8 mouse cellular contexts compared by ENCODE assay signal in the genomic region with DNA sequence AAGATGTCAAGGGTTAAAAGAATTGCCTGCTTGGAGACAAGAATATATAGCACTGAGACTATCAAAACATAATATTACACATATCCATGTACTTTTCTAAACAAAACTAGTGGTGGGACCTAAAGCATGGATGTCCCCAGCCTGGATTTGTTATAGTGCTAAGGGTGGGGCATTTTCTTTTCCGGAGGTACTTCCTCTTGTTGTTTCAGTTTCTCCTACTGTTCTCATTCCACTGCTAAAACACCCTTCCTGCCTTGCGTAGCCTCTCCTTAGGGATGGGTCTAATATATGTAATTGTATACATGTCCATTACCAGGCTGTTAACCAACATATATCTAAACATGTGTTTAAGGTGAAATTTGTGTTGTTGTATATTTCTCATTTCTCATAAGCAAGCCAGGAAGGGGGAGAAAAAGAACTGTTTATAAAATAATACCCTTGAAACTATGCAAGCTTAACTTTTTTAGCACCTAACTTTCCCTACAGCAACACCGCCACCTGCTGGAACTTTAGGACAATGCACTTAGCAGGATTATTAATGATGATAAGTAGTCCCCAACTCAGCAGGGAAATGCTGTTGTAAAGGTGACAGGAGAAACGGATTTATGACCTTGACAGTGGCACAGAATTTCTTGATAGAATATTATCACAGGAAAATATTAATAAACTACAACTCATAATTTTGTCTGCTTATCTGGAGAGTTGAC. TPM values are rescaled to one million over a fixed set of nuclear protein-coding genes. Genes with fewer than 3 reads are reported as not detected.
A peak's percentile ranks its signal among the peaks of the same experiment; 100 is the strongest.
DNase-seq lines count a peak whose midpoint lies in the region; ATAC-seq and TF ChIP-seq lines count a peak whose summit lies in the region.

No protein-coding gene starts in this region.

- H3K4me3 ChIP-seq in testis, adult 2 months (ENCODE audit: control insufficient read depth, low read depth, low read length): no peak overlapping the region
- no peak overlapping the region for H3K4me3 ChIP-seq in embryonic facial prominence, embryonic 14.5 days (ENCODE audit: low read depth, low read length)
- no peak overlapping the region for H3K4me3 ChIP-seq in limb, embryonic 14.5 days (replicated peaks; ENCODE audit: low read length)

- 29% methylated on average over 4 of the region's 4 CpGs for WGBS in embryonic facial prominence, embryonic 14.5 days
- WGBS in limb, embryonic 14.5 days: 27% methylated on average over 4 of the region's 4 CpGs

- TF ChIP-seq CTCF in testis, adult 2 months (IDR thresholded peaks at IDR 0.05; ENCODE audit: control insufficient read depth, insufficient read depth, insufficient replicate concordance, low read depth, low read length): peak; percentile 39; the same call in 1 of the 2 replicates

- no peaks in the 10 kb centered on the region for H3K9me3 ChIP-seq in embryonic facial prominence, embryonic 14.5 days (ENCODE audit: control insufficient read depth, low read length)
- H3K9me3 ChIP-seq in limb, embryonic 14.5 days (ENCODE audit: control insufficient read depth, low read length): no peaks in the 10 kb centered on the region

- no peaks in the 10 kb centered on the region for H3K27me3 ChIP-seq in testis, adult 2 months (ENCODE audit: control insufficient read depth, insufficient read depth, low read length)
- H3K27me3 ChIP-seq in embryonic facial prominence, embryonic 14.5 days (replicated peaks; ENCODE audit: control insufficient read depth, insufficient read depth, low read length): no peaks in the 10 kb centered on the region
- H3K27me3 ChIP-seq in limb, embryonic 14.5 days (ENCODE audit: control insufficient read depth, insufficient read depth, low read length): no peaks in the 10 kb centered on the region

- peaks cover 8% of the 10 kb centered on the region; the same call in 1 of the 2 replicates for H3K4me1 ChIP-seq in testis, adult 2 months (ENCODE audit: control insufficient read depth, insufficient read depth, low read length)
- no peaks in the 10 kb centered on the region for H3K4me1 ChIP-seq in embryonic facial prominence, embryonic 14.5 days (ENCODE audit: control insufficient read depth, insufficient read depth, low read length)
- 0 out of 2 replicates have a peak, but pooled peaks cover 7% of the 10 kb centered on the region for H3K4me1 ChIP-seq in limb, embryonic 14.5 days (ENCODE audit: control insufficient read depth, insufficient read depth, low read length)

- no peak for DNase-seq in testis, postnatal 14 days (ENCODE audit: low spot score)
- DNase-seq in adrenal gland, postnatal 10 days: peak; percentile 78
- DNase-seq in embryonic facial prominence, embryonic 14.5 days (ENCODE audit: low spot score): peak; percentile 65
- peak; percentile 67 for DNase-seq in kidney, adult 9 months
- peak; percentile 71 for DNase-seq in limb, embryonic 14.5 days (ENCODE audit: low spot score)
- DNase-seq in ovary, postnatal 14 days (ENCODE audit: low spot score): peak; percentile 77
- DNase-seq in urinary bladder, postnatal 25 days (ENCODE audit: low spot score): peak; percentile 60

- no peak overlapping the region for H3K9ac ChIP-seq in embryonic facial prominence, embryonic 14.5 days (ENCODE audit: low read depth, low read length)
- H3K9ac ChIP-seq in limb, embryonic 14.5 days (ENCODE audit: low read depth, low read length, severe bottlenecking): no peak overlapping the region

- H3K4me2 ChIP-seq in embryonic facial prominence, embryonic 14.5 days (ENCODE audit: low read depth, low read length): no peak overlapping the region
- no peak overlapping the region for H3K4me2 ChIP-seq in limb, embryonic 14.5 days (replicated peaks; ENCODE audit: low read depth, low read length, severe bottlenecking)

- no peak for ATAC-seq in embryonic facial prominence, embryonic 14.5 days (ENCODE audit: low read depth)
- no peak for ATAC-seq in limb, embryonic 14.5 days (ENCODE audit: low FRiP score, low read depth)

- no peak overlapping the region for H3K27ac ChIP-seq in testis, adult 2 months (ENCODE audit: control insufficient read depth, insufficient read depth, low read depth, low read length)
- no peak overlapping the region for H3K27ac ChIP-seq in embryonic facial prominence, embryonic 14.5 days (replicated peaks; ENCODE audit: low read depth, low read length)
- H3K27ac ChIP-seq in limb, embryonic 14.5 days (replicated peaks; ENCODE audit: low read depth, low read length): no peak overlapping the region

- no peaks in the 10 kb centered on the region for H3K36me3 ChIP-seq in testis, adult 2 months (ENCODE audit: control insufficient read depth, insufficient read depth, low read length)
- H3K36me3 ChIP-seq in embryonic facial prominence, embryonic 14.5 days (ENCODE audit: control insufficient read depth, insufficient read depth, low read length): no peaks in the 10 kb centered on the region
- no peaks in the 10 kb centered on the region for H3K36me3 ChIP-seq in limb, embryonic 14.5 days (ENCODE audit: control insufficient read depth, insufficient read depth, low read length)

- no peak for TF ChIP-seq POLR2A in testis, adult 2 months (IDR thresholded peaks at IDR 0.05; ENCODE audit: control insufficient read depth, low read depth, low read length)
- no peak for TF ChIP-seq POLR2A in limb, embryonic 14.5 days (IDR thresholded peaks at IDR 0.05; ENCODE audit: borderline replicate concordance, extremely low read depth, insufficient read depth, insufficient read length)

RNA-seq across cellular contexts. Expression of gene Txk, which starts 41.9 kb away (rescaled TPM):
- polyA plus RNA-seq in testis, adult 2 months (2012; rRNA removed): 1.2 and 1.7 TPM in 2 replicates
- under 1 TPM; 0.58 to 0.66 TPM for total RNA-seq in adrenal gland, postnatal 10 days (2021)
- 0.11 and 0.12 TPM in 2 replicates for polyA plus RNA-seq in embryonic facial prominence, embryonic 14.5 days (2014; fragmentation: Nextera tagmentation; extraction: Ambion mirVana)
- polyA plus RNA-seq in limb, embryonic 14.5 days (2012; rRNA removed): 0.13 and 0.17 TPM in 2 replicates
- 0.15 and 0.17 TPM in 2 replicates for polyA plus RNA-seq in limb, embryonic 14.5 days (2014; fragmentation: Nextera tagmentation; extraction: Ambion mirVana)
